8 mouse cellular contexts compared by ENCODE assay signal in genomic region chr11:117118721-117119321, GRCm38 (mm10). TPM values are rescaled to one million over a fixed set of nuclear protein-coding genes. Genes with fewer than 3 reads are reported as not detected.
DNase-seq lines count a peak whose midpoint lies in the region; ATAC-seq lines count a peak whose summit lies in the region.

No protein-coding gene starts in this region.

- peak overlapping the region; percentile 68; the same call in 1 of the 2 replicates for H3K27ac ChIP-seq in forebrain, embryonic 10.5 days
- H3K27ac ChIP-seq in forebrain, embryonic 11.5 days (ENCODE audit: low read depth, low read length), result no peak overlapping the region
- H3K27ac ChIP-seq in neural tube, embryonic 11.5 days (ENCODE audit: low read depth, low read length), result 0 out of 2 replicates have a peak overlapping the region, but pooled peaks have one; percentile 14
- H3K27ac ChIP-seq in hindbrain, embryonic 16.5 days (ENCODE audit: low read depth, low read length), result 0 out of 2 replicates have a peak overlapping the region, but pooled peaks have one; percentile 4
- H3K27ac ChIP-seq in stomach, embryonic 15.5 days, result peak overlapping the region; percentile 31; the same call in 1 of the 2 replicates

- H3K9me3 ChIP-seq in forebrain, embryonic 10.5 days, result no peaks in the 10 kb centered on the region
- H3K9me3 ChIP-seq in forebrain, embryonic 11.5 days (ENCODE audit: control insufficient read depth, low read length), result no peaks in the 10 kb centered on the region
- no peaks in the 10 kb centered on the region for H3K9me3 ChIP-seq in neural tube, embryonic 11.5 days (ENCODE audit: control insufficient read depth, low read length)
- H3K9me3 ChIP-seq in hindbrain, embryonic 16.5 days (ENCODE audit: control insufficient read depth, low read length), result no peaks in the 10 kb centered on the region
- H3K9me3 ChIP-seq in stomach, embryonic 15.5 days, result no peaks in the 10 kb centered on the region

- H3K4me3 ChIP-seq in forebrain, embryonic 10.5 days, result peak overlapping the region; percentile 8; the same call in 1 of the 2 replicates
- no peak overlapping the region for H3K4me3 ChIP-seq in forebrain, embryonic 11.5 days (ENCODE audit: low read depth, low read length)
- no peak overlapping the region for H3K4me3 ChIP-seq in neural tube, embryonic 11.5 days (ENCODE audit: low read depth, low read length)
- H3K4me3 ChIP-seq in hindbrain, embryonic 16.5 days (ENCODE audit: low read length), result no peak overlapping the region
- no peak overlapping the region for H3K4me3 ChIP-seq in stomach, embryonic 15.5 days (replicated peaks)

- H3K4me2 ChIP-seq in forebrain, embryonic 11.5 days (ENCODE audit: low read depth, low read length, severe bottlenecking), result no peak overlapping the region
- no peak overlapping the region for H3K4me2 ChIP-seq in neural tube, embryonic 11.5 days (ENCODE audit: low read depth)
- 0 out of 2 replicates have a peak overlapping the region, but pooled peaks have one; percentile 5 for H3K4me2 ChIP-seq in hindbrain, embryonic 16.5 days (ENCODE audit: low read length)
- no peak overlapping the region for H3K4me2 ChIP-seq in stomach, embryonic 15.5 days

- DNase-seq in forebrain, embryonic 10.5 days (ENCODE audit: extremely low spot score, low spot score), result no peak
- no peak for DNase-seq in forebrain, embryonic 11.5 days (ENCODE audit: low spot score)
- DNase-seq in neural tube, embryonic 11.5 days (ENCODE audit: low spot score), result no peak
- DNase-seq in neural tube, embryonic 10.5 days (ENCODE audit: extremely low spot score, low spot score), result no peak
- DNase-seq in spleen, postnatal 14 days (ENCODE audit: low spot score in 2 of 2), result no peak
- no peak for DNase-seq in yolk sac, embryonic 10.5 days (ENCODE audit: low spot score)

- peaks cover 98% of the 10 kb centered on the region for H3K4me1 ChIP-seq in forebrain, embryonic 10.5 days
- peaks cover 16% of the 10 kb centered on the region; the same call in 1 of the 2 replicates for H3K4me1 ChIP-seq in forebrain, embryonic 11.5 days (replicated peaks; ENCODE audit: control insufficient read depth, insufficient read depth, low read length)
- peaks cover 37% of the 10 kb centered on the region for H3K4me1 ChIP-seq in neural tube, embryonic 11.5 days (ENCODE audit: control insufficient read depth, insufficient read depth, low read length)
- H3K4me1 ChIP-seq in hindbrain, embryonic 16.5 days (ENCODE audit: control insufficient read depth, insufficient read depth, low read depth, low read length), result peaks cover 66% of the 10 kb centered on the region
- H3K4me1 ChIP-seq in stomach, embryonic 15.5 days, result peaks cover 54% of the 10 kb centered on the region

- H3K27me3 ChIP-seq in forebrain, embryonic 10.5 days (ENCODE audit: poor library complexity, severe bottlenecking), result no peaks in the 10 kb centered on the region
- H3K27me3 ChIP-seq in forebrain, embryonic 11.5 days (ENCODE audit: control insufficient read depth, insufficient read depth, low read length), result no peaks in the 10 kb centered on the region
- no peaks in the 10 kb centered on the region for H3K27me3 ChIP-seq in neural tube, embryonic 11.5 days (ENCODE audit: control insufficient read depth, insufficient read depth, low read length)
- H3K27me3 ChIP-seq in hindbrain, embryonic 16.5 days (replicated peaks; ENCODE audit: control insufficient read depth, insufficient read depth, low read length), result no peaks in the 10 kb centered on the region
- H3K27me3 ChIP-seq in stomach, embryonic 15.5 days (replicated peaks), result no peaks in the 10 kb centered on the region

- no peak for ATAC-seq in forebrain, embryonic 11.5 days (replicated peaks; ENCODE audit: low FRiP score)
- ATAC-seq in neural tube, embryonic 11.5 days (ENCODE audit: insufficient read depth, low FRiP score, low TSS enrichment), result no peak
- ATAC-seq in hindbrain, embryonic 16.5 days, result no peak
- no peak for ATAC-seq in stomach, embryonic 15.5 days (ENCODE audit: insufficient read depth, low FRiP score, low read depth)

- WGBS in forebrain, embryonic 10.5 days, result 53% methylated on average over 10 of the region's 11 CpGs
- WGBS in forebrain, embryonic 11.5 days, result 46% methylated on average over 11 of the region's 11 CpGs
- 54% methylated on average over 10 of the region's 11 CpGs for WGBS in neural tube, embryonic 11.5 days
- 21% methylated on average over 11 of the region's 11 CpGs for WGBS in hindbrain, embryonic 16.5 days
- WGBS in stomach, embryonic 15.5 days, result 48% methylated on average over 11 of the region's 11 CpGs

- peaks cover 17% of the 10 kb centered on the region for H3K36me3 ChIP-seq in forebrain, embryonic 10.5 days (replicated peaks)
- H3K36me3 ChIP-seq in forebrain, embryonic 11.5 days (ENCODE audit: control insufficient read depth, insufficient read depth, low read length), result no peaks in the 10 kb centered on the region
- H3K36me3 ChIP-seq in neural tube, embryonic 11.5 days (ENCODE audit: control insufficient read depth, insufficient read depth, low read length), result no peaks in the 10 kb centered on the region; the same call in 1 of the 2 replicates
- no peaks in the 10 kb centered on the region for H3K36me3 ChIP-seq in hindbrain, embryonic 16.5 days (ENCODE audit: control insufficient read depth, insufficient read depth, low read length)
- 0 out of 2 replicates have a peak, but pooled peaks cover 15% of the 10 kb centered on the region for H3K36me3 ChIP-seq in stomach, embryonic 15.5 days

- H3K9ac ChIP-seq in forebrain, embryonic 11.5 days (ENCODE audit: low read length), result no peak overlapping the region; the same call in 1 of the 2 replicates
- 0 out of 2 replicates have a peak overlapping the region, but pooled peaks have one; percentile 37 for H3K9ac ChIP-seq in neural tube, embryonic 11.5 days (ENCODE audit: low read length)
- H3K9ac ChIP-seq in hindbrain, embryonic 16.5 days (ENCODE audit: low read depth, low read length), result peak overlapping the region; percentile 35; the same call in 1 of the 2 replicates
- H3K9ac ChIP-seq in stomach, embryonic 15.5 days, result no peak overlapping the region

RNA-seq across cellular contexts. Expression of gene Sec14l1, which starts 3.9 kb away (rescaled TPM):
- polyA plus RNA-seq in forebrain, embryonic 10.5 days (2016; fragmentation: Nextera tagmentation; extraction: Ambion mirVana), result 44.3 and 46.7 TPM in 2 replicates
- 36.8 and 40.6 TPM in 2 replicates for polyA plus RNA-seq in forebrain, embryonic 11.5 days (2014; fragmentation: Nextera tagmentation; extraction: Ambion mirVana)
- 41.5 and 44.2 TPM in 2 replicates for polyA plus RNA-seq in neural tube, embryonic 11.5 days (2014; fragmentation: Nextera tagmentation; extraction: Ambion mirVana)
- 53.9 and 63.4 TPM in 2 replicates for polyA plus RNA-seq in hindbrain, embryonic 16.5 days (2015; fragmentation: Nextera tagmentation; extraction: Ambion mirVana)
- 48.0 and 49.5 TPM in 2 replicates for polyA plus RNA-seq in stomach, embryonic 15.5 days (2015; fragmentation: Nextera tagmentation; extraction: Ambion mirVana)

Comparison
In these comparisons a context has a peak if more than half of its experiments do, and no peak if none do; other contexts are left out.
1. H3K9ac ChIP-seq: peak in neural tube, embryonic 11.5 days (single experiment) and hindbrain, embryonic 16.5 days (single experiment); none in forebrain, embryonic 11.5 days (single experiment) and stomach, embryonic 15.5 days (single experiment).